Mouse (Mus musculus): ENCODE measurements around the gene 9130230L23Rik.
"Not testable (repeated sequence)": the region's sequence is repeated elsewhere in the genome, so short reads cannot be mapped to it uniquely, and the experiment has no call there.

The 9130230L23Rik gene

GRCm38 (mm10) chr5:66008245-66008967 is 4.3 kb upstream of the 9130230L23Rik start:
- DNase-seq (ENCODE audit: low read depth, low spot score): no peak

DNA sequence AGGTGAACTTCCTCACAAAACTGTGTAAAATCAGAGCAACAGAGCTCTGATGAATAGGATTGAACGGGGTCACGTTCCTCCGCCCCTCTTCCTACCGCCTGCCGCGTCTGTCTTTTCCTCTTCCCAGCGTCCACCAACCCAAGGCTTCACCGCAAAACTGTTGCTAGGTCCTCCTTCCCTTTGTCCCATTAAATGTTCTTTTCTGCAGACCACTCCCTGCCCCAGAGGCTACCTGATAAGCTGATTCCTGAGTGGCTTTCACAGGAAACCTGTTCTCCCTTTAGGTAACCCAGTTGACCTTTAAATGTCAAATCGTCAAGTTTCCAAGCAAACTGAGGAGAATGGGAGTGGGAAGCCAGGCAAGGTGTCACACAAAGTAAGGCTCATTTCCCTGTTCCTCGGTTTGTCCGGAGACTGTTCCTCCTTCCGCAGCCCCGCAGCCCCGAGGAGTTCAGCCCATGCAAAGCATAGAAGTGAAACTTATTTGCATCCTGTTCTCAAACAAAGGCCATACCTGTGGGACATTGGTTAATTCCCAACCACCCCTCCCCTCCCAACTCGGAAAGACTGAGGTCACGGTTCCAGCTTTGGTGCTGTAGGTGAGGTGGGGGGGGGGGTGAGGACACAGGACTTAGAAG is 1.1 kb upstream of the 9130230L23Rik start:
- DNase-seq (ENCODE audit: low read depth, low spot score): peak; percentile 49

DNA sequence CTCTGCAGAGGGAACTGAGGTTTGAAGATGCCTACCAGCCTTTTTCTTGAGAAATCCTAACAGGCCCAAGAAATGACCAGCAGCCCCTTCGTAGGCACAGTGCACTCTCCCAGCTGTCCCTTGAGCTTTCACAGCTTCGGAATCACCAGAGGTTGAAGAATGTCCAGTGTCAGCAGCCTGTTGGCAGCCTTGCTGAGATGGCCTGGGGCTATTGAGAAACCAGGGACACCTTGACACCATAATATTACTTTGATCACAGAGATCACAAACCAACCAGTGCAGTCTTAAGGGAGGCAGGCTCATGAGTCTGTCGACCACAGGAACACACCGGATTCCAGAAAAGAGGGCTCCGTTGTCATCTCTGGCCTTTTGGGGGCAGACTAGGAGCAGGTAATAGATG is 2.9 kb downstream of the 9130230L23Rik start:
- DNase-seq (ENCODE audit: low read depth, low spot score): peak; percentile 17

DNA sequence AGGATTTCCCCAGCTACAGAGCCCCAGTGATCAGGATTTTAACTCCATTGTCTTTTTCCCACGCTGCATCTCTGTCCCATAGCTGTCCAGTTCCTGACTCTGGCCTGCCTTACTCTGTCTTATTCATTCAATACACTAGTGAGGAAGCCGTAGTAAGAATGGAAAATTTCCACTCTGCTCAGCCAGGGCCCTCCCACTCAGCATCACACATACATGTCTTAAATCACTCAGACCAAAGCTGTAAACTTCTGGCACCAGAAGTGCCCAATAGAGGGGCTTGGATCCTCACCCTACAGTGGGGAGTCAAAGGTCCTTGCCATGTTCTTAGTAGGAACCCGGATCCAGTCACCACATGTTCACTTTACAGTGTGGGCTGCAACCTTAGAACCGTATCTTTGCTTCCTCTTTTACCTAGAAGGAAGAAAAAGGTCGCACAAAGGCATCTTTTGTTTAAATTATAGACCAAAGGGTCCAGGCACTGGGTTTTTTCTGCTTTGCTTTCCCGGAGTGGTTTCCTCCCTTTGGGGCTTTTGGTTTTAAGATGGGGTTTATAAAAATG is 3.4 kb downstream of the 9130230L23Rik start:
- DNase-seq (ENCODE audit: low read depth, low spot score): no peak

- DNase-seq (ENCODE audit: low read depth, low spot score): no peak
Observed at GRCm38 (mm10) chr5:66000074-66000473, 4.0 kb downstream of the 9130230L23Rik start.

DNA sequence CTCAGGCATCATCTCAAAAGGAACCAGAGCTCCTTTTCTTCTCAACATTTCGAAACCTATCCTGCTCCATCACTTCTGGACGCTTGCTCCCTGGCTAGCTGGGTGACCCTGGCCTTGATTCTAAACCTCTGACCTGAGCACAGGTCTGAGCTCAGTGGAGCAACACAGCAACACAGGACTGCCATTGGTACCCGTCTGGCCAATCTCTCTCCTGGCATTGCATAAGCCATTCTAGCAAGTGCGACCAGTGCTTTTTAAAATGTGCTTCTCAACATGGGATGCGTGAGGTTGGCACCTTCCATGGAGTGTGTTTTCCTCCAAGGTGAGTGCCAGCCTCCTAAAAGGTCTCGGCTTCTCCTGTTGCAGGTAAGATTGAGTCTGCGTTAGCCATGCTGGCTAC is 5.0 kb downstream of the 9130230L23Rik start:
- DNase-seq (ENCODE audit: low read depth, low spot score): no peak

DNA sequence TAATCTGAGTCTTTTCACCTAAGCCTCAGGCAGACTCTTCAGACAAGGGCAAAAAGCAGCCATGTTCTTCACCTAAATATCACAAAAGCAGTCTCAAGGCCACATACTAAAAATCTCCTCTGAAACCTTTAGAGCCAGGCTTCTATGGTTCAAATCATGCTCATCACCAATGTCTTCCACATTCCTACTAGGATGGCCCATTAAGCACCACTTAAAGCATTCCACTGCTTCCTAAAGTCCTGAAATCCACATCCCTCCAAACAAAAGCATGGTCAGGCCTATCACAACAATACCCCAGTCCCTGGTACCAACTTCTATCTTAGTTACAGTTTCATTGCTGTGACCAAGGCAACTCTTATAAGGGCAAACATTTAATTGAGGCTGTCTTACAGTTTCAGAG is 6.3 kb downstream of the 9130230L23Rik start:
- no peak for DNase-seq (ENCODE audit: low read depth, low spot score)

DNA sequence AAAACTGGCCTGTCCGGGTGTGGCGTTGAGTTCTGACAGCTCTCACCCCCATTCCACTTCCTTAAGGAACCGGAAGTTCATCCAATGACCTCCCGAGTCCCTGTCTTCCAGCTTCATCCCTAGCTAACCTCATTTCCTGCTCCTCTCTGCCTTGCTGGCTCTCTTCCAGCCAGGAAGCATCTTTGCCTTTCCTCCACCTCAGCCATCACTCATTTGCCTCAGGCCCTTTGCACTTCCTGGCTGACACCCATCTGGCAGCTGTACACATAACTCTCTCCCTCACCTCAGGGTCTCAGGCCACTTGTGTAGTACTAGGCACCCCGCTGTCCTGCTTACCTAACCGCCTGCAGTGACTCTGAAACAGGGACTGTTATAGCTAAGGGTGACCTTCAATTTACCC is 9.4 kb downstream of the 9130230L23Rik start:
- peak; percentile 50 for DNase-seq (ENCODE audit: low read depth, low spot score)

DNA sequence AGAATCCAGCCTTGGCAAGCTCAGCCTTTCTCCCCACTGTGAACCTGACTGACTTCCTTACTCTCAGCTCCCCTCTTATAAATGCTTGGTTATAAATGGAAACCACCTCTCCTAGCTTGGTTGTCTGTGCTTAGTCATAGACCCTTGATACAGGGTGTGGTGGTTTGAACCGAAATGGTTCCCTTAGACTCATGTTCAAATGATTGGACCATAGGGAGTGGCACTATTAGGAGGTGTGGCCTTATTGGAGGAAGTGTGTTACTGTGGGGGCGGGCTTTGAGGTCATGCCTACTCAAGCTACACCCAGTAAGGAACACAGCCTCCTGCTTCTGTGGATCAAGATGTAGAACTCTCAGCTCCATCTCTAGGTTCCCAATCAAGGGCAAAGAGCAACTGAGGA is 12.9 kb downstream of the 9130230L23Rik start:
- peak; percentile 76 for DNase-seq (ENCODE audit: low read depth, low spot score)

- not testable (repeated sequence) for DNase-seq (ENCODE audit: low read depth, low spot score)
Observed at GRCm38 (mm10) chr5:65987004-65987403, 17.1 kb downstream of the 9130230L23Rik start.

DNA sequence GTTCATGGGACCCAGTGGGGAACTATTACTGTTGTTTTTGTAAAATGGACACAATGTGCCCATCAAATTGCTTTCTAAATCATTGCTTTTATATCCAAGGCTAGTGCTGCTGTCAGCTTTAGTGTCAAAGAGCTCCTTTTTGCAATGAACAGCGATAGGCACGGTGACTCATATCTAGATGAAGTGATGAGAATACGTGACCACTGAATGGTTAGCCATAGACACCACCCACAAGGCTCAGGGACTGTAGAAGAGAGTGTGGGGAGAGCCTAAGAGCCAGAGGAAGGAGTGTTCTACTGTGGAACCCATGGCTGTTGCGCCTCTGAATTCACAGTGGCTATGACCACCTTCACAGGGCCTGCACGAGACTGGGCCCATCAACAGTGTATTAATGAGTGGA is 17.7 kb downstream of the 9130230L23Rik start:
- DNase-seq (ENCODE audit: low read depth, low spot score): no peak

DNA sequence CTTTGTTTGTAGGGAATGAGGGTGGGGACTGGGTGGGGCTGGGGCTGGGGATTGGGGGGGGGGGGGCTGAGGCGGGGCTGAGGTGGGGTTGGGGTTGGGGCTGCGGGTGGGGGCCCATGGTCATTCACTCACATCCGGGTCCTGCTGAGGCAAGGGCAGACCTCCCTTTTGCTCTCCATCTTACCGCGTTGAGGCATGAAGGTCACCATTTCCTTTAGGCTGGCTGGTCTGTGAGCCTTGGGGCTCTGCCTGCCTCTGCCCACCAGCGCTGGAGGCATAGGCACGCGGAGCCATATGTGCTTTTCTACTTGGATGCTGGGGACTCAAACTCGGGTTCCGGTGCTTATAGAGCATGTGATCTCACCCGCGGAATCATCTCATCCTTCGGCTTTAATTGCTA is 28.4 kb downstream of the 9130230L23Rik start:
- peak; percentile 89 for DNase-seq (ENCODE audit: low read depth, low spot score)

GRCm38 (mm10) chr5:65973189-65973588 is 30.9 kb downstream of the 9130230L23Rik start:
- no peak for DNase-seq (ENCODE audit: low read depth, low spot score)

- peak; percentile 73 for DNase-seq (ENCODE audit: low read depth, low spot score)
Observed at GRCm38 (mm10) chr5:65968004-65968403, 36.1 kb downstream of the 9130230L23Rik start.

GRCm38 (mm10) chr5:65967091-65967490 is 37.0 kb downstream of the 9130230L23Rik start:
- DNase-seq (ENCODE audit: low read depth, low spot score): peak; percentile 58

DNA sequence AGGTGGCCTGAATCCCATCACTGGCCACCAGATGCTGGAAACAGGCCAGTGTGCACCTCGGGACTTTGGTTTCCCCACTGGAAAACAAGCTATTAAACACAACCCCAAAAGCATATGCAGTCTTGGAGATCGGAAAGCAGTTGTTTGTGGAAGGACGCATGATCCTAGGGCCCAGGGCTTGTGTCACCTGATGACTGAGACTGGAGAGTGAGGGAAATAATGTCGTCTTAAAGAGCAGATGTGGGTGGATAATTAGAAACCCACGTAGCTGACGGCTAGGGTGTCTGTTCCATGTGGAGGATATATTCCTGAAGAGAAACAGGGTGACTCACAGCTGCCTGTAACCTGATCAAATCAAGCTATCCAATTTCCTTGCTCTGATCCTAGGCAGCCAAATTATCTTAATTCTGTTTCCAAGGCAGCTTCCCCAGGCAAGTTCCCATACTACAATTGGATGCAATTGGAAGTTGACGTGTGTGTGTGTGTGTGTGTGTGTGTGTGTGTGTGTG is 38.3 kb downstream of the 9130230L23Rik start:
- DNase-seq (ENCODE audit: low read depth, low spot score): no peak

GRCm38 (mm10) chr5:65963291-65963690 is 40.8 kb downstream of the 9130230L23Rik start:
- DNase-seq (ENCODE audit: low read depth, low spot score): no peak

DNA sequence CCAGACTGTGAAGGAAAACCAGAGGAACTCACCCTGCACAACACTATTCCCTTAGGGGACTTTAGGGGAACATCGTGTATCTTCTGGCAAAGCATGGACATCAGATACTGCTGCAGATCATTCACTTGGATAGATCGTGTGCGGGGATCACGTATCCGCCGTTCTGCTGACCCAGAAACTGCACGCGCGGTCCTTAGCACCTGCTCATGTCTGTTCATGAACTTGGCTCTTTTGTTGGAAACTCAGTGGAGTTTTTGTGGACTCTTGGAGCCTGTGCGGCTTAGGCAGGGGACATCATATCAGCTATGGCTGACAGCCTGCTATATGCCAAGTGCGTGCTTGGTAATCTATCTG is 43.5 kb downstream of the 9130230L23Rik start:
- DNase-seq (ENCODE audit: low read depth, low spot score): no peak

DNA sequence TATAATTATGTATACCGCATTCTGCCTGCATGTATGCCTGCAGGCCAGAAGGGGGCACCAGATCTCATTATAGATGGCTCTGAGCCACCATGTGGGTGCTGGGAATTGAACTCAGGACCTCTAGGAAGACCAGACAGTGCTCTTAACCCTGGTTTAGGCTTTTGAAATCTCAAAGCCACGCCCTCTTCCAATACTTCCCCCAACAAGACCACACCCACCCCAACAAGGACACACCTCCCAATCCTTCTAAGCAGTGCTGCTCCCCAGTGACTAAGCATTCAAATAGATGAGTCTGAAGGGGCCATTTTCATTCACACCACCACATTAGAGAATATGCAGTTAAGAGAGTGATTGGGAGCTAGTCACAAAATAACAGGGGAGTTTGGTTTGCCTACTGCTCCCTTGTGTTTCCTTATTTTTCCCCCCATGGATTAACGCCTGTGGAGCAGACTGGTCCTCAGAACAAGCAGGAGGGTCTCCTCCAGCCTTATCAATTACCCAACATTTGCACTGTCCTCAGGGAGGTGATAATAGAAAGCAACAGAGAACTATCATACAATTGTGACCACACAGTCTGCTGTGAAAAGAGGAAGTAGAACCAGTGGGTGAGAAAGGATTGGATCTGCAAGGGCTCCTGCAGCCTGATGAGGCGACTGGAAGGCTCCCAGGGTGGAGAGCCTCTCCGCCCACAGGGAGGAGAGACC is 44.0 kb downstream of the 9130230L23Rik start:
- DNase-seq (ENCODE audit: low read depth, low spot score): peak; percentile 85

GRCm38 (mm10) chr5:65958597-65958996 is 45.5 kb downstream of the 9130230L23Rik start:
- DNase-seq (ENCODE audit: low read depth, low spot score): peak; percentile 73

DNA sequence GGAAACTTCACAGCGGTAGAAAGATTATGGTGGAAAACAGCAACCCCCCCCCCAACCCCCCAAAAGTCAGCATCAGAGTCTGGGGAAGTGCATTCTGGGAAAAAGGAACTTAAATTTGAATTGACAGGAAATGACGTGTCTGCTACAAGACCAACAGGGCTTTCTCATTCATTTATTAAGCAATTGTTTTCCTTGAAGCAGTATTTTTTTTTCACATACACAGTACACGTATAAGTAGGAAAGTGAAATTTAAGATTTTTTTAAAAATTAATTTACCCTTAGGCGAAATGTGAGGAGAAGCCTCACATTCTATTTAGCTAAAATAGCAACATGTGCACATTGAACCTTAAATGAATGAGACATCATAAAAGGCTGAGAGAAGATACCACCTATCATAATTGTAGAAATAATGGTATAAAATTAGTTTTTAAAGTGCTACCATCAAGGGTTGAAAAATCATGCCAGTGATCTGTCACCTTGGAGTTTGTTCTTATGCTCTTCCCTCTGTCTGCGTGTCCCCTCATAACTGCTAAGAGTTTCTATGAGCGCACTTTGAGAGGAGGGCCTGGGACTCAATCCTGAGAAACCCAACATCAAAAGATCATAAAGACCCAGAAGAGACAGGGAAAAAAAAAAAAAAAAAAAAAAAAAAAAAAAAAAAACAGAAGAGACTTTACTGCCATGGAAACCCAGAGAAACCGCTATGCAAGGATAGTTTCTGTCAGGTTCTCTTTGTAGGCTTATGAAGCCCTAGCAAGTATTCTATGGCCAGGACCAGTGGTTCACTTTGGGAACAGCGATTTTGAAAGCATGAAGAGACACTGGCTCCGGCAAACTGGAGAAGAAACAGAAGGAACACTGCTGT is 47.7 kb downstream of the 9130230L23Rik start:
- no peak for DNase-seq (ENCODE audit: low read depth, low spot score)
